ENCODE assay signal across 8 mouse cellular contexts in the genomic region with DNA sequence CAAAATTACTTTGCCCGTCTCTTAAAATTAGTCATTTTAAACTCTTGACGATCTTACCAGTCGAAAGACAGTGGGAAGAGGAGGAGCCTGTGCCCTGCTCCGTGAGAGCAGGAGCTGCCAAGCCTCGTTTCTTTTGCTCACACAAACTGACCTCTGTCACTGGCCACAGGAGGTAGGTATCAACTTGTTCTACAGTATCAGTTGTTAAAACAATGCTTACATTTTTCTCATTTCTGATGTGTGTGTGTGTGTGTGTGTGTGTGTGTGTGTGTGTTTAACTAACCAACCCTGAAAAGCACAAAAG. TPM values are rescaled to one million over a fixed set of nuclear protein-coding genes. Genes with fewer than 3 reads are reported as not detected.
DNase-seq lines count a peak whose midpoint lies in the region; ATAC-seq and TF ChIP-seq lines count a peak whose summit lies in the region.

No protein-coding gene starts in this region.

- no peak overlapping the region for H3K4me3 ChIP-seq in liver, embryonic 12.5 days
- H3K4me3 ChIP-seq in stomach, postnatal 0 days (ENCODE audit: low read depth, low read length), result no peak overlapping the region

- TF ChIP-seq CTCF in stomach, postnatal 0 days (IDR thresholded peaks at IDR 0.05; ENCODE audit: low read depth), result no peak

- no peak overlapping the region for H3K27ac ChIP-seq in liver, embryonic 12.5 days
- H3K27ac ChIP-seq in stomach, postnatal 0 days (replicated peaks), result peak overlapping the region; percentile 73

- no peaks in the 10 kb centered on the region for H3K9me3 ChIP-seq in liver, embryonic 12.5 days (replicated peaks)
- no peaks in the 10 kb centered on the region for H3K9me3 ChIP-seq in stomach, postnatal 0 days (ENCODE audit: control insufficient read depth, low read length)

- DNase-seq in frontal cortex, postnatal 25 days (ENCODE audit: low spot score in 2 of 2), result no peak
- DNase-seq in ovary, postnatal 14 days (ENCODE audit: low spot score), result peak; percentile 9
- DNase-seq in ovary, postnatal 36 days (ENCODE audit: low spot score), result no peak
- no peak for DNase-seq in stomach, postnatal 0 days (ENCODE audit: low spot score)
- no peak for DNase-seq in adrenal gland, adult 8-10 months
- DNase-seq in Muller cell, postnatal 12 days (ENCODE audit: inconsistent ontology term), result no peak

- 14% methylated on average over 5 of the region's 5 CpGs for WGBS in liver, embryonic 12.5 days (ENCODE audit: insufficient replicate concordance)
- WGBS in stomach, postnatal 0 days, result 5% methylated on average over 5 of the region's 5 CpGs

- H3K27me3 ChIP-seq in liver, embryonic 12.5 days (replicated peaks), result no peaks in the 10 kb centered on the region
- H3K27me3 ChIP-seq in stomach, postnatal 0 days (ENCODE audit: control insufficient read depth, insufficient read depth, low read length), result no peaks in the 10 kb centered on the region

- peak overlapping the region; percentile 48 for H3K4me2 ChIP-seq in liver, embryonic 12.5 days
- H3K4me2 ChIP-seq in stomach, postnatal 0 days (replicated peaks; ENCODE audit: low read depth), result peak overlapping the region; percentile 31

- H3K9ac ChIP-seq in liver, embryonic 12.5 days, result no peak overlapping the region
- no peak overlapping the region for H3K9ac ChIP-seq in stomach, postnatal 0 days (ENCODE audit: low read length)

- H3K4me1 ChIP-seq in liver, embryonic 12.5 days, result peaks cover 13% of the 10 kb centered on the region; the same call in 1 of the 2 replicates
- 0 out of 2 replicates have a peak, but pooled peaks cover 2% of the 10 kb centered on the region for H3K4me1 ChIP-seq in stomach, postnatal 0 days (replicated peaks; ENCODE audit: control insufficient read depth, insufficient read depth)

- H3K36me3 ChIP-seq in liver, embryonic 12.5 days, result no peaks in the 10 kb centered on the region
- no peaks in the 10 kb centered on the region for H3K36me3 ChIP-seq in stomach, postnatal 0 days (ENCODE audit: control insufficient read depth, insufficient read depth, low read length)

- TF ChIP-seq EP300 in stomach, postnatal 0 days (optimal IDR thresholded peaks at IDR 0.05), result no peak

- ATAC-seq in frontal cortex, adult (ENCODE audit: low TSS enrichment), result peak; percentile 29; the same call in 1 of the 2 replicates
- ATAC-seq in liver, embryonic 12.5 days, result no peak
- ATAC-seq in stomach, postnatal 0 days (ENCODE audit: low FRiP score, low TSS enrichment), result peak; percentile 62

RNA-seq across cellular contexts. Expression of gene Tsc22d2, which starts 41.7 kb away (rescaled TPM):
- polyA plus RNA-seq in liver, embryonic 12.5 days (2016; fragmentation: Nextera tagmentation; extraction: Ambion mirVana), result 13.1 and 13.6 TPM in 2 replicates
- polyA plus RNA-seq in stomach, postnatal 0 days (2015; fragmentation: Nextera tagmentation; extraction: Ambion mirVana), result 13.0 and 16.0 TPM in 2 replicates
- total RNA-seq in adrenal gland, adult 8-10 months (2022), result 10 to 100 TPM; 33.4 to 46.7 (median 39.3) TPM
